ENCODE assay signal across 21 mouse cellular contexts in genomic region chr5:112619344-112619743, GRCm38 (mm10). TPM values are rescaled to one million over a fixed set of nuclear protein-coding genes. Genes with fewer than 3 reads are reported as not detected.
"Had no signal": no experiment of that assay in that cellular context is flagged by ENCODE, and none has a peak within 500 bp of the region (broad histone marks: within the 10 kb centered on the region; RNA-seq: fewer than 3 reads in every experiment).

No protein-coding gene starts in this region.

- DNase-seq: lung, adult 18-20 months; lung, embryonic 14.5 days; lung, postnatal 10 days; lung, postnatal 4 days; midbrain, embryonic 14.5 days; retina, postnatal 1 day; right cerebral cortex, adult 18-20 months; right cerebral cortex, postnatal 25 days; right cerebral cortex, postnatal 4 days; spleen, adult 18-20 months; thymus, adult 2 months; thymus, postnatal 14 days; thymus, postnatal 36 days had no signal

- H3K36me3 ChIP-seq: midbrain, embryonic 10.5 days; midbrain, embryonic 12.5 days; neural tube, embryonic 13.5 days; neural tube, embryonic 15.5 days had no signal

- H3K4me2 ChIP-seq: lung, embryonic 14.5 days; midbrain, embryonic 12.5 days; neural tube, embryonic 13.5 days; neural tube, embryonic 15.5 days had no signal

- ATAC-seq: midbrain, embryonic 16.5 days had no signal

- H3K9me3 ChIP-seq: midbrain, embryonic 10.5 days; midbrain, embryonic 12.5 days; neural tube, embryonic 13.5 days; neural tube, embryonic 15.5 days had no signal

- H3K9ac ChIP-seq: lung, embryonic 14.5 days; midbrain, embryonic 12.5 days; neural tube, embryonic 13.5 days; neural tube, embryonic 15.5 days had no signal

- H3K27ac ChIP-seq: midbrain, embryonic 10.5 days; midbrain, embryonic 12.5 days; neural tube, embryonic 13.5 days; neural tube, embryonic 15.5 days had no signal

- H3K27me3 ChIP-seq: midbrain, embryonic 12.5 days had no signal

- H3K4me3 ChIP-seq: midbrain, embryonic 10.5 days; midbrain, embryonic 12.5 days; myocyte; neural tube, embryonic 13.5 days; neural tube, embryonic 15.5 days had no signal

RNA-seq across cellular contexts. Expression of gene Sez6l, which starts 42.4 kb away (rescaled TPM):
- total RNA-seq: megakaryocyte, adult 5-6 weeks; megakaryocyte-erythroid progenitor cell, adult 5-6 weeks had no signal
- polyA plus RNA-seq: myocyte had no signal
